Mouse (Mus musculus) urinary bladder, postnatal 25 days (tissue): ENCODE measurements at regions not wholly inside any gene's neighbourhood (a gene's known extent, or its start where the extent isn't known, plus 50 kb on each side); places are given as distances from the start of the nearest gene placed in this dataset.
A peak's percentile ranks its signal among the peaks of the same experiment; 100 is the strongest.

Source experiments
- DNase-seq: peaks from one replicate; pipeline ENCODE4 v3.0.0; 2022; ENCODE audit warnings: low spot score

GRCm38 (mm10) chr1:75612083-75612720 is 66.1 kb downstream of the Slc4a3 start:
- DNase-seq: no peak

GRCm38 (mm10) chr1:75613206-75613605 is 67.1 kb downstream of the Slc4a3 start:
- no peak for DNase-seq

- DNase-seq: no peak
Measured at GRCm38 (mm10) chr1:75616971-75617370, 70.9 kb downstream of the Slc4a3 start.

GRCm38 (mm10) chr1:75618367-75618790 is 72.3 kb downstream of the Slc4a3 start:
- DNase-seq: no peak

- DNase-seq: no peak
Measured at GRCm38 (mm10) chr1:75630287-75630686, 84.2 kb downstream of the Slc4a3 start.

- no peak for DNase-seq
Measured at GRCm38 (mm10) chr1:75631729-75632128, 85.7 kb downstream of the Slc4a3 start.

GRCm38 (mm10) chr1:75635591-75635990 is 89.5 kb downstream of the Slc4a3 start:
- DNase-seq: no peak

GRCm38 (mm10) chr1:75639031-75640001 is 93.2 kb downstream of the Slc4a3 start:
- no peak for DNase-seq

- DNase-seq: no peak
Measured at GRCm38 (mm10) chr1:75642496-75642895, 96.4 kb downstream of the Slc4a3 start.

- peak; percentile 48 for DNase-seq
Measured at GRCm38 (mm10) chr1:75652547-75652946, 106.5 kb downstream of the Slc4a3 start.

- DNase-seq: no peak
Measured at GRCm38 (mm10) chr1:75652987-75653573, 107.0 kb downstream of the Slc4a3 start.

- peak; percentile 64 for DNase-seq
Measured at GRCm38 (mm10) chr1:75653671-75654076, 107.6 kb downstream of the Slc4a3 start.

- DNase-seq: no peak
Measured at GRCm38 (mm10) chr1:75656592-75656991, 110.5 kb downstream of the Slc4a3 start.

- DNase-seq: no peak
Measured at GRCm38 (mm10) chr1:75660336-75661100, 114.5 kb downstream of the Slc4a3 start.

- no peak for DNase-seq
Measured at GRCm38 (mm10) chr1:75662141-75662990, 116.3 kb downstream of the Slc4a3 start.

GRCm38 (mm10) chr1:75667736-75668269 is 121.7 kb downstream of the Slc4a3 start:
- no peak for DNase-seq

GRCm38 (mm10) chr1:75676295-75676694 is 130.2 kb downstream of the Slc4a3 start:
- DNase-seq: no peak

- DNase-seq: no peak
Measured at GRCm38 (mm10) chr1:75677695-75678094, 131.6 kb downstream of the Slc4a3 start.

GRCm38 (mm10) chr1:75678279-75678678 is 132.2 kb downstream of the Slc4a3 start:
- no peak for DNase-seq

GRCm38 (mm10) chr1:75680366-75680765 is 134.3 kb downstream of the Slc4a3 start:
- no peak for DNase-seq

GRCm38 (mm10) chr1:75681913-75682312 is 135.8 kb downstream of the Slc4a3 start:
- DNase-seq: no peak
